Mouse (Mus musculus): ENCODE measurements at regions not wholly inside any gene's neighbourhood (a gene's known extent, or its start where the extent isn't known, plus 50 kb on each side); places are given as distances from the start of the nearest gene placed in this dataset.
A peak's percentile ranks its signal among the peaks of the same experiment; 100 is the strongest.

DNA sequence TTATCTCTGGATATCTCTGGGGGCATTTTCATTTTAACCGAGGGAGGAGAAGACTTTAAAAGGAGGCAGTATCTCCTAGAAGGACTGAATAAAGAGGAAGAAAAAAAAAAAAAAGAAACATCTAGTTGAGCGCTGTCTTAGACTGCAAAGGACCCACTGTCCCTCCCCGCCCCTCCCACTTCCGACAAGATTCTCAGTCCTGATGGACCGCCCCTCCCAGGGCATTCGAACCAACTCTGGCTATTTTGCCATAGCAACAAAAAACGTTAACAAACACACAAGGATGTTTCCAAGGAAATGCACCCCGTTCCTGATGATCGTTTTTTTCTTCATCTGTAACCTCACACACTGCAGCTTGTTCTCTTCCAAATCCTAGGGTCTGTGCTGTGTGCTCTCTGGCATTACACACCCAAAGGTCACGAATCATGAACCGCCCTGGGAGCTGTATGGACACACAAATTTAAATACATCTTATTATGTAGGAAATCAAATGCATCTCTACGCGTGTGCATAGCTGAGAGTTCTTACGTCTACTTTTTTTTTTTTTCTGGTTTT is 75.8 kb downstream of the Rnd3 start:
- intact Hi-C loops (cut with DNase I), result no loop called here
- no peak for DNase-seq

DNA sequence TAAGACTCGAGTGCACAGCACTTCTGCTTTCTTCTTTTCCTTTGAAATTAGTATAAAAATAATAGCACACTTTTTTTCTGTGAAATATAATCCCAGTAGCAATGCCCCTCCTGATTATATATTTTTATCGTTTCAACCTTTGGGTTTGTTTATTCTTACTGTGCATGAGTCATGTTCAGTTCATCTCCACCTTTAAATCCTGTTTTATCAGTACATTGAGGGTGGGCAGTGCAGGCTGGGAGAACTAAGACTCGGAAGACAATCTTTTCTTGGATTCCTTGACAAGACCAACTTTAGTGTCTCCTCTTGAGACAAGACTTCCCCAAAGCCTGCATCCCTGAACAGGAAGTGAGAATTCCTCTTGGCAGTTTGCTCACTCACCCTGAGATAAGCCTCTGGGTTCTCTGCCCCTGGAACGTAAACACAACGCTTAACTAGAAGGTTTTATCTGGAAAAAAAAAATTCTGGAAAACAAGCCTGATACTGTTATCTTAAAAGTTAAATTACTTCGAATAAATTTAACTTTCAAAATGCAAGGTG is 76.5 kb downstream of the Rnd3 start:
- intact Hi-C loops (cut with DNase I), result no loop called here
- no peak for DNase-seq

DNA sequence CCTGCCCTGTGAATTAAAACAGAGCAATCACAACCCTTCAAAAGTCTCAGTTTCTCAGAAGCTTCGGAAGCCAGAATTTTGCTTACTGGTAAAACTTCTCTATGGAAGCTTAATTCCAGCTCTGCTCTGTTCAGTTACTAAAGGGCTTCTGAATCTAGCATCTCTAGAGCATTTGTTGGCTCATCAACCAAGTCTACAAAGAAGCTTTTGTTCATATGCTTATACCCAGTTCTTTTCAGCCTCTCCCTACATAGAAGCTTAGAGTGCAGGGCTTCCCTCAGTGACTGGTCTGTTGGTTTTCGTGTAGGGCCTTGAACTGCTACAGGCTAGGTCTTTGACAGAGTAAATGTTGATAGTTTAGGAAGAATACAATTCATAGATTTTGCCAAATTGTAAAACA is 78.0 kb downstream of the Rnd3 start:
- intact Hi-C loops (cut with DNase I), result no loop called here

DNA sequence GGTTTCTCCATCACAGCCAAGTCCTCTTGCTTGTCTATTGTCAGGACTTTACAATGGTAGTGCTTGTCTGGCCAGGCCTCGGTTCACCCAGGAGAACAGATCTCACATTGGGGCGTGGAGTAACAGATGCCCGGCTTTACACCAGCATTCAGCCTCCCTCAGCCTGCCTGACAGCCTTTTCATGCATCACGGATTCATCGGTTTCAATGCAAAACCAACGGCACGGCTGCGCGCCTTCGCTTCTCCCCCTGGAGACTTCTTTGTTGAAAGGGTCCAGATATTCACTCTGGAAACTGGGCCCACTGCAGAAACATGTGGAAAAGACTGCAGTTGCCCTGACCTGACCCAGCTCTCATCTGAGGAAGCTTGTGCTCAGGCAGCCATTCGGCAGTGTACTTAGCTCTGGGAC is 82.5 kb downstream of the Rnd3 start:
- intact Hi-C loops (cut with DNase I), result no loop called here
- DNase-seq, result peak in 1 of 2 experiments; percentile 5

More for the DNA sequence above, 78.0 kb downstream of the Rnd3 start:
- no peak for DNase-seq

DNA sequence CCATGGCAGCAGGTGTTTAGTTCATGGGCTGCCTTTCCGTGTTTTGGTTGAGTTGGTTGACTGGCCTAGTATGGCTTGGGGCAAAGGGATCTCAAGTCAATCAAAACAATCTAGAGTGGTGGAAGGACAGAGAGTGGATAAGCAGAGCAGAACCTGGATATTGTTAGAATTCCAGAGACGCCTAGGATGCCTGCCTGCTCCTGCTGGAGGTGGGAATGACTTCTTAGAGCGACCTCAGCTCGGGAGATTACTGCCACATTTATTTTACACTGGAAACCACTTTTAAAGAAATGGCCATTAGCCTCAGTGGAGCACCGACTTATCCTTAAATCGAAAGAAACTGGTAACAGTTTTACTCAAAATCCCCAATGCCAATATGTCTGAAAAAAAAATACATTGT is 83.1 kb downstream of the Rnd3 start:
- intact Hi-C loops (cut with DNase I), result no loop called here

DNA sequence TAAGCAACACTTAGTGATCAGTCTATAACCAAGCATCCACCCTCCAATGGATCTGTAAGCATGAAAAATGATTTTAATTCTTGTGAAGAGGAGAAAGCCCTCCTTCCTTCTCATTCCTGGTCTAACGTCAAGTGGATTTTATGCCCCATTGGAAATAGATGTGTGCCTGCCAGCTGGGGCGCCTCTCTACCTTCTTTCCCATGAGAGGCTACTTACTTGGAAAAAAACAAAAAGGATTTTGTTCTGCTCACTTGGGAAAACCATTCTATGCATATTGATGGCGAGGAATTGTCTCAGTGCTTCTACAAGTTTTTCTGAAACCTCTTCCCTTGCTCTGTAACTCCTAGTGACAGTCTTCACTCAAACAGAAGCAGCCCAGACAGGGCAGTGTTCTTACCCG is 84.1 kb downstream of the Rnd3 start:
- intact Hi-C loops (cut with DNase I), result no loop called here
- no peak for DNase-seq

More for the DNA sequence above, 83.1 kb downstream of the Rnd3 start:
- DNase-seq, result no peak

DNA sequence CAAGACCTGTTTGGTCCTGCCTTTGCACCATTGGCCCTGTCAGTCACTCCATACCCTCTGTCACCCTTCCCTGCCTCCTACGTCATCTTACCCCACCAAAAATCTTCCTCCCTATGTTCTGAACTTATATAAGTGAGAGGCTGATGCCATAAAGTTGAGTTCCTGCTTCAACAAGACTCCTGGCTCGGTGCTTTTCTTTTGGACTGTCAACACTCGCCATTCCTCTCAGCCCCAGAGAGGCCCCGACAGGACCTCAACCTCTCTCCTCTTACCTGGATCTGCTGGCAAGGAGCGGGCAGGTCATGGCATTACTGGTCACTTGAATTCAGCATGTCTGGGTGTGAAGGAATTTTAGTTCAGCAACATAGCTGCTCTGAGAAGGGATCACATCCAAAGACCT is 86.9 kb downstream of the Rnd3 start:
- no peak for DNase-seq
- intact Hi-C loops (cut with DNase I), result no loop called here

DNA sequence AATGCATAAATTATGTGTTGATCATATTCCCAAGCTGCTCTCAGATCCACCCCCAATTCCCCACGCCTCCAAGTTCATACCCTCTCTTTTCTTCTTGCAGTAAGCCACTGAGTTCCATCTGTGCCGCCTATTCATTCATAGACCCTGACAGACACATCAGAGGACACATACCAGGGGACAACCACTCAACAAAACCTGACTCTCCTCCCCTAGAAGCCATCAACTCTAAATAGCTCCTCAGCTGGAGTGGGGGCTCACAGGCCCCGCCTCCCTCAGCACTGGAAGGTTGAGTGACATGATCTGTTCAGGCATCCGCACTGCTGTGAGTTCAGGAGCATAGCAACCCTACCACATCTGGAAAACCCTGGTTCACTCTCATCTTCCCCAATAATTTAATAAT is 90.8 kb downstream of the Rnd3 start:
- intact Hi-C loops (cut with DNase I), result no loop called here
- DNase-seq, result no peak

DNA sequence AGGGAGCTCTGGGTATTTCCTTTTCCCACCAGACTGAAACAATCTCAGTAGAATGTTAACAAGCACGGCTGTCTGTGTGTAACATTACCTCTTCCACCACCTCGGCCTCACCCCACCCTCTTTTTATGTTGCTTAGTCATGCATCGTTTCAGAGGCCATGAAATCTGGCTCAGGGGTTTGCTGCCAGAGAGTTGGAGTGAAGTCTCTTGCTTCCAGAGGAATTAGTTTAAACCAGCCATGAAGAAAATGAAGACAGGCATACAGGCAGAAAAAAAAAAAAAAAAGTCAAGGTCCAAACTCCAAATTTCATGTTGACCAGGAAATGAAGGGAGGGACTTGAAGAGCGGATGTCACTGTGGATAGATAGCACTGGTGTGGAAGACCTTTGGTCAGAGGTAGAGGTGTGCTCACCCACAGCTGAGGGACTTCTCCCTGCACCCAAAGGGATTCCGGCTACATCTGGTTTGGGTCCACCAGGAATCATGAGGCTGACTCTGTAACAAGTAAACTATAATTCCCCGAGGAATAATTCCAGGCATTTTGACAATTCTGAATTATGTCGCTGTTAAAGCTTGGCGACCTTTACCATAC is 92.7 kb downstream of the Rnd3 start:
- no peak for DNase-seq
- intact Hi-C loops (cut with DNase I), result no loop called here

DNA sequence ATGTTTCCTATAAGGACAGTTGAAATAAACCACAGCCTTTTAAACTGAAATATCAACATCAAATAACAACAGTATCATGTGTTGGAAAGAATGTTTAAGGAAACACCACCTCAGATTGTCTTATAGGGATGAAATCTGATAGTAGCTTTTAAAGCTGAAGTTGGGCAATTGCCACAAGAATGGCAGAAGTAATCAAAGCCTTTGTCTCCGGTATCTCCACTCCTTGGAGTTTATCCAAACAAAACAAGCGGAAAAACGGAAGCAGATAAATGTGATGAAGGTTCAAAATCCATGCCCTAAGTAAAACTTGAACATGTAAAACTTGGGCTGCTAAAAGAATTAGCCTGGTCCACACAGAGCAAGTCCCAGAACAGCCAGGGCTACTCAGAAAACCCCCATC is 93.6 kb downstream of the Rnd3 start:
- intact Hi-C loops (cut with DNase I), result no loop called here
- no peak for DNase-seq

DNA sequence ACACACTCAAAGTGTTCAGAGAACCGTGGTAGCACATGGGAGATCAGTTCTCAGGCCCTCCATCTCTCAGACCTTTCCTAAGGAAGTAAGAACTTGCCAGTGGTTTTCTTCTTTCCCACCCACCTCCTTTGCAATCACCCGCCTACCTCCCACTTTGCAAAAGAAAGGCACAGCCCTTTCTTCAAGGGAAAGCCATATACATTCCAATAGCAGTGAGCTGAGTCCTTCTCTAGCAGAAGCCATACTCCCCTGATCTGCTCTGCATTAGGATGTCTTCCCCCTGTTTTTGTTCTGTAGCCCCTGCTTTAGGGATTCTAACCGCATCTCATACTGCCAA is 99.1 kb downstream of the Rnd3 start:
- DNase-seq, result no peak
- intact Hi-C loops (cut with DNase I), result loop anchor here (5.0 kb wide), 1 partner anchor 97 kb away; the partner anchor contains the start of gene Rnd3

DNA sequence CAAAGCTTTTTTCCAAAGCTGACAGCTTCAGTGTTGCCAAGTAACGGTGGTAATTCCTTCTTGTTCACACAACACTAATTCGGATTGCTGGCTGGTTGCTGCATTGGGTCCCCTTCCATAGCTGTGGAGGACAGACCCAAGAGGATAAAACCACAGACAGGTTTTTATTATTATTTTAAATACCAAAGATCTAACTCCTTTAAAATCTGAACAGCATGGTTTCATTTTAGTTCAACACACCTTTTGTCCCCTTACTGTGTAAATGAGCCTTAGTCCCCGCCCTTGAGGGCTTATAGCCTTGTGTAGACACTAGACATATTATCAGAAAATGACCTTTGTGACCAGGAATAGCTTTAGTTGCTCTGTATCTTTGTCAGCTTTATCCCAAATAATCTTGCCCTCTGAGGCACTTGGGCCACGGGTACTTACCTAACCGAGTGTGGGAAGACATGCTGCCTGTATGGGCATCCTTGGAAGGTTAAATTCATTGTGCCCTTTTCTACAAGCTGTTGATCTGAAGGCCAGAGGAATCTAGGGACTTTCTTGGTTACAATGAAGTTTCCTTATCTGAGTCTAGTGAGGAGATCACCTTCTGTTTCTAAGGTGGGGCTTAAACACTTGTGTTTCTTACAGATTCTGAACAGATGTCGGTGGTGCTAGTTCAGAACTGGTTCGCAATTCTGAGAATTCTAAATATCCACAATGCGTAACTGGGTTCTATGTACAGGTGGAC is 99.6 kb downstream of the Rnd3 start:
- intact Hi-C loops (cut with DNase I), result loop anchor here (5.0 kb wide), 1 partner anchor 98 kb away; the partner anchor contains the start of gene Rnd3
- DNase-seq, result no peak

DNA sequence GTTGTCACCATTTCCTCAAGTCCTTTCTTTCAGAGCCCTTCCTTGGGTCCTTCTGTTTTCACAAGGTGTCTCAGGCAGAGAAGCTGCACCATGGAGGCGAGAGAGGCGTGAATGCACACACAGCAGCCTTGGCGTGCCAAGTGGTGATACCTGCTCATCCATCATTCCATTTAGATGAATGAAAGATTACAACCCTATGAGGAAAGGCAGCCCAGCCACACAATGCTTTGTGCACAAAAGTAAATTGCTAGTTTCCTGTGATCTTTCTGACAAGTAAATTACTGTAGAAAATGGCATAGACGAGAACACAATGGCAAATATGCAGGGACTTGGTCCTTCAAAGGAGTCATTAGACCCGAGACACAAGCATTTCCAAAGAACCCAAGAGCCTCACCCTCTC is 101.4 kb downstream of the Rnd3 start:
- intact Hi-C loops (cut with DNase I), result loop anchor here (5.0 kb wide), 1 partner anchor 100 kb away; the partner anchor contains the start of gene Rnd3
- no peak for DNase-seq

DNA sequence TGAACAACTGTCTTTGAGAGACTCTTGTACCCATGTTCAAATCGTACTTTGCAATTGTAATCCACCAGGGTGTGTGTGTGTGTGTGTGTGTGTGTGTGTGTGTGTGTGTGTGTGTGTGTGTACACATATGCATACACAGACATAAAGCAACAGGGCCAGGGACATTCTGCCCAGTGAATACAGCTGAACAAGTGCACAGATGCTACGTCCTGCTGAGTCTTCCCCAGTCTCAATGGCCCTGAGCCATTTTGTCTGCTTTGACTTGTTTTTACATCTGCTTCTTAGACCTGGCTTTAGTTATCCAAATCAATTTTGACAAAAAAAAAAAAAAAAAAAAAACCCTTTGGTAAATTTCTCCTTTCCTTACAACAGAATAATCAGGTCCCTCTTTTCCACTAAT is 103.3 kb downstream of the Rnd3 start:
- intact Hi-C loops (cut with DNase I), result loop anchor here (5.0 kb wide), 1 partner anchor 102 kb away; the partner anchor contains the start of gene Rnd3
- DNase-seq, result no peak

DNA sequence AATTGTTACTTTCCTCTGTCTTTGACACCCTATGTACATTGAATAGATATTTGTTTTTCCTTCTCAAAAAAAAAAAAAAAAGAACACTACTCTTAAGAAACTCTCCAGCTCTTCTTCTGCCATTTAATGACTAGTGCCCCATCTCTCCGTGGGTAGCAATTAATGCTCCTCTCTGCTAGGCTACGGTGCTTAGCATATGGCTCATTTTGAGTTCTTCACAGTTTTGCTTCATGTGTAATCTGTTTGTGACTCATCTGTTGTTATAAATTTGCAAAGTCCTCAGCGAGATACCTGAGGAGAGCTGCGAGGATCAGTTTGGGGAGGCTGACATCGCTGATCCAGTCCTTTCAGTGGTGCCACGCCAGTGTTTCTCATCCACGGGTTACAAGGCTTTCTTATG is 107.8 kb downstream of the Rnd3 start:
- intact Hi-C loops (cut with DNase I), result no loop called here
- DNase-seq, result no peak

DNA sequence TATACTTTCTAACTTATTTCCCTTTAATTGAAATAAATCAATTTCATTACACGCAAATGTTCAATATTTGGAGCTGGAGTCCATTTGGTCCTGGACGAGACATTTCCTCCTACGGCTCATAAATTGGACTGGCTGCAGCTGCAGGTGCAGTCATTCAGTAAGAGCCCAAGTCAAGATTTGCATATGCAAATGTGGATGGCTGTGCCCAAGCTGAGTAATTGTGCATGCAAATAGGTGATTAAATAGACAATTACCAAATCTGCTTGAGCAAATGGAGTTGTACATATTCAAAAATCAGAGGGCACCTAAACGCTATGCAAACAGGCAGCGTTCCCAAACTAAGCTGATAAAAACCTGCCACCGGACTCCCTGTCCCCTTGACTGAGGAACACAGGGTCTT is 110.2 kb downstream of the Rnd3 start:
- intact Hi-C loops (cut with DNase I), result no loop called here

DNA sequence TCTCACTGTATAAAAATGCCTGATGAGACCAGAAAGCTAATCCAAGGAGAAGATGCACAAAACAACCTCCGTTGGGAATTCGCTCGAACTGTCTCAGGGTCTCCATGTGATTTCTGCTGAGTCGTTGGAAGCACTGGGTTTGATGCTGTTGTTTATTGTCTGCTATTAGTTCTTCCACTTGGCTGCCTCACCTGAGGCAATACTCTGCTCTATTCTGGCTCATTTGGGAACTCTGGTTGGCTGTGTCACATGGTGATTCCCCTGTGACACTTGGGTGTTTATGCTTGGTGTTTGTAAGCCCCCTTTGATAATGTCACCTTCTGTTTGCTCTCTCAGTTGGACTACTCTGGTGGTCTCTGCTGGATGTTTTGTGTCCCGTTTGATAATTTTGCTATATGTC is 111.9 kb downstream of the Rnd3 start:
- no peak for DNase-seq
- intact Hi-C loops (cut with DNase I), result no loop called here

More for the DNA sequence above, 110.2 kb downstream of the Rnd3 start:
- DNase-seq, result no peak

DNA sequence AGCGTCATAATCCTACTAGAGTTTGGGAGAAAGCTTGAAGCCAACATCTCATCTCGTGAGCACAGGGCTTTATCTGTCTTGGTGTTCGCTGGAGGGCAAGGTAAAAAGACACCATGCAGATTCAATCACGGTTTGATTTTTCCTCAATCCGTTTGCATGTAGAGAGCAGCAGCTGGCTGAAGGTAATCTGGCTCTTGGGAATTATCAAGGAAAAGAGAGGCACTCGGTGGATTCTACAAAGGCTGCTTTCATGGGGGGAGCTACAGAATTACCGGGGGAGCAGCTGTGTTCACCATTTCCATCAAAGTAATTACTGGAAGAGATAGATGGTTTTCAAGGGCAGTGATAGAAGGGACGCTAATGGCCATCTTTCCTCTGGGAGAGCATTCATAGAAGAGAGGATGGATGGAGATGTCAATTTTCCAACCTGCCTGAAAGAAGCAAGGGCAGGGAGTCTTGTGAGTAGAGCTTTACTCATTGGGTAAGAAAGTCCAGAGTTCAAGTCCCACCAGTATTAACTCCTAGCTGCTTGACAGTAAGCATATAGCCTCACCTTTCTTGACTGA is 112.6 kb downstream of the Rnd3 start:
- intact Hi-C loops (cut with DNase I), result no loop called here
- DNase-seq, result no peak

DNA sequence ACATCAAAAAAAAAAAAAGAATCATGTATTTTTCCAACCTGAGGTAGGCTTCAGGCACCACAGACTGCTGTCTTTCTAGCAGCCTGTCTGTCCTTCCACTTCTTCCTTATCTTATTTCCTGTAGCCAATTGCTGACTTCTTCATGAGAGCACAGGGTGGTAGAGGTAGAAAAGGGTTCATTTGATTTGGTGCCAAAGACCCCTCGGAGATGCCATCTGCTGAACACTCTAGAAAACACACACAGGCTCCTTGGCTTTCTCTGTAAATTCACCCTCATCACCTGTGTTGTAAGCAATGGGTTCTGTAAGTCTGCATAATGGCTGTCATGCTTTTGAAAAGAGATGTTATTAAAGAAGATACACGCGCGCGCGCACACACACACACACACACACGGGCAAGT is 115.0 kb downstream of the Rnd3 start:
- intact Hi-C loops (cut with DNase I), result no loop called here

DNA sequence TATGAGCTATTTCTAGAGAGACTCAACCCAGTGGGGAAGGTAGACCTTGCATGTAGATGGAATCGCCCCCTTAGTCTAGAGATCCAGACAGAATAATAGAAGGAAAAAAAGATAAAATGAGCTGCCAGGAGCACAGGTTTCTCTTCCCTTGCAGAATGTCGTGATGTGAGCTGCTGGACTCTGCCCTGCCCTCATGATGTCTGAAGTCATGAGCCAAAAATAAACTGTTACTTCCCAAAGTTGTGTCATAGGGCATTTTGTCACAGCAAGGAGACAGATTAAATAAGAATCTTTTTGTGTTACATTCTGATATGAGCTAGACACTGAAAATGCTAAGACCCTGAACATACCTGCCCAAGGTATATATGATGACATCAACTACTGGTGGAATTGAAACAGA is 126.4 kb downstream of the Rnd3 start:
- intact Hi-C loops (cut with DNase I), result no loop called here
- DNase-seq, result no peak

More for the DNA sequence above, 115.0 kb downstream of the Rnd3 start:
- DNase-seq, result no peak

DNA sequence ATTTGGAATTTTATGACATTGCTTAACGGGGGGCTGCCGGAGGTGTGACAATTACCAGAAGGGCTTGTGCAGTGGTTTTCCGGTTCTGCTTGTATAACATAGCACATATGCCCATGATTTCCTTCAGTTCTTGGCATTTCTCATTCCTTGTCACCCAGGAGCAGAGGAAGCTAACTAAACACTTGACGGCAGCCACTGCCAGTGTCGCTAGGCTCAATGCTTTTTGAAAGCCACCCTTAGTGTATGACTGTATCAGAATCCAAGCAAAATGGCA is 132.8 kb downstream of the Rnd3 start:
- no peak for DNase-seq

More for the DNA sequence above, 132.8 kb downstream of the Rnd3 start:
- intact Hi-C loops (cut with DNase I), result no loop called here

Data from heart, postnatal 14 days (tissue).